Mouse (Mus musculus) testis, adult 2 months (tissue): ENCODE results near the gene Pex5l.

Experiments
- CTCF ChIP-seq: fragments of 200-500 bp; IDR thresholded peaks from 2 replicates; pipeline ENCODE4 v1.5.1; 2012; ENCODE audit warnings: low read depth, mild to moderate bottlenecking, inconsistent platforms, low read length, moderate library complexity; ENCODE audit not compliant: control insufficient read depth, insufficient read depth, insufficient replicate concordance
- POLR2A ChIP-seq: fragments of 200-500 bp; IDR thresholded peaks from 2 replicates; pipeline ENCODE4 v1.6.1; 2012; ENCODE audit warnings: low read depth, mild to moderate bottlenecking, inconsistent platforms, low read length, moderate library complexity; ENCODE audit not compliant: control insufficient read depth

DNA sequence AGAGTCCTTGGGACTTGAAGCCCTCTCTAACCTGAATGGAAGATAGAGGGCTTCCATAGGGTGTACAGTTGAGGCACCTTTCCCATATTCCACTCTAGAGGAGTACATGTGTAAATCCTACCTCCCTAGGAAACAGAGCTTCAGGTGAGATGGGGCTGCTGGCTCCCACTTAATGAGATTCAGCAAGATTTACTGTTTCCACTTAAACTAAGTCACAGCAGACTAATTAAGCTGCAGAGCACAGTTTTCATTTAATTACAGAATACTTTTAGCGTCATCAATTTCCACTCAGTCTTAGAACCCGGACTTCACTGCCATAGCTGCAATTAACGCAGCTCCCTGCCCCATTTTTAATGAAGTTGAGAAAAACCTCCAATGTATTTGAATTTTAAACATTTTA is 181.6 kb downstream of the Pex5l start:
- TF ChIP-seq POLR2A (no peak), CTCF (no peak)
